Mouse (Mus musculus): Measurements from ENCODE around the gene D17Wsu92e. TPM values are rescaled to one million over a fixed set of nuclear protein-coding genes. Genes with fewer than 3 reads are reported as not detected.
A peak's percentile ranks its signal among the peaks of the same experiment; 100 is the strongest.

The D17Wsu92e gene
- total and polyA plus RNA-seq, 3 experiments = 112 to 151 (median 136) TPM

DNA sequence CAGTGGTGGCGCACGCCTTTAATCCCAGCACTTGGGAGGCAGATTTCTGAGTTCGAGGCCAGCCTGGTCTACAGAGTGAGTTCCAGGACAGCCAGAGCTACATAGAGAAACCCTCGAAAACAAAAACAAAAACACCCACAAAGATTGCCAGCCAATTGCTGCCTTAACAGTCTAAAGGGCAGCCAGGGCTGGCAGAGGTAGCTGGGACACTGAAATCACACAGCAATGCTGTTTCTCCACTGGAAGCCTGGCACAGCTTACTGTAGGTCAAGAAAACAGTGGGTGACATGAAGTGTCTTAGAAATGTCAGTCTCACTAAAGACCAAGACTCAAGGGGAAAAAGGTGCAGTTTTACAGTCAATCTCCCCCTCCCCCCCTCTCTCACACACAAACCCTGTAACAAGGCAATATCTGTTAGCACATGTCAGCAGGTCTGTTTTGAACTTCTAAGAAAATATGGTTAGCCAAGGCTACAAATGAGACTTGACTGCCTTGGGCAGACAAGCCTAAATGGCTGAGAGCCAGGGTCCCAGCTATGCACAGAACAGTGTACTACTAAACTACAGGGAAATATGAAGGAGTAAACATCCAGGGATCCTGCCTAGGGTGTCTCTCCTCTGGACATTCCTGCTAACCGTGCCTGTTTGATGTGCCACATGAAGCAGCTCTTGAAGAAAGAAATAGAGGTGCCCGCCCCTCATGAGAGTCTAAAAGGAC is 31.8 kb downstream of the D17Wsu92e start:
- DNase-seq = no peak
- peaks cover 3% of the 10 kb centered on the region; the same call in 1 of the 2 replicates for H3K79me2 ChIP-seq (replicated peaks; ENCODE audit: control insufficient read depth, insufficient read depth, low read length)
- intact Hi-C loops (cut with DNase I) = no loop called here

GRCm38 (mm10) chr17:27783567-27783966 is 36.9 kb downstream of the D17Wsu92e start:
- Histone ChIP-seq H3K27ac (no peak overlapping the region), H3K79me2 (replicated peaks; ENCODE audit: control insufficient read depth, insufficient read depth, low read length) (peaks cover 3% of the 10 kb centered on the region; the same call in 1 of the 2 replicates), H3K36me3 (ENCODE audit: control insufficient read depth, insufficient read depth, low read length) (no peaks in the 10 kb centered on the region), H3K4me1 (ENCODE audit: control insufficient read depth, insufficient read depth, low read length) (peaks cover 3% of the 10 kb centered on the region), H3K4me3 (no peak overlapping the region), H3K27me3 (ENCODE audit: control insufficient read depth, insufficient read depth, low read length) (no peaks in the 10 kb centered on the region), H3K9ac (ENCODE audit: low read depth, low read length) (no peak overlapping the region)
- TF ChIP-seq POLR2A (IDR thresholded peaks at IDR 0.05; ENCODE audit: insufficient read depth, low read depth, low read length) (no peak), CTCF (IDR thresholded peaks at IDR 0.05) (0 out of 2 replicates have a peak, but pooled peaks have one; percentile 9)
- no peak for DNase-seq
- 75% methylated on average over 4 of the region's 4 CpGs for WGBS
- intact Hi-C loops (cut with DNase I) = no loop called here

More for the DNA sequence above, 31.8 kb downstream of the D17Wsu92e start:
- 90% methylated on average over 6 of the region's 6 CpGs for WGBS
- no peak for TF ChIP-seq EP300 (IDR thresholded peaks at IDR 0.05; ENCODE audit: insufficient read depth, low read depth, low read length)
- Histone ChIP-seq H3K9ac (ENCODE audit: low read depth, low read length) (no peak overlapping the region), H3K27ac (no peak overlapping the region), H3K4me1 (ENCODE audit: control insufficient read depth, insufficient read depth, low read length) (peaks cover 15% of the 10 kb centered on the region), H3K4me3 (no peak overlapping the region), H3K36me3 (ENCODE audit: control insufficient read depth, insufficient read depth, low read length) (no peaks in the 10 kb centered on the region), H3K27me3 (ENCODE audit: control insufficient read depth, insufficient read depth, low read length) (no peaks in the 10 kb centered on the region)

DNA sequence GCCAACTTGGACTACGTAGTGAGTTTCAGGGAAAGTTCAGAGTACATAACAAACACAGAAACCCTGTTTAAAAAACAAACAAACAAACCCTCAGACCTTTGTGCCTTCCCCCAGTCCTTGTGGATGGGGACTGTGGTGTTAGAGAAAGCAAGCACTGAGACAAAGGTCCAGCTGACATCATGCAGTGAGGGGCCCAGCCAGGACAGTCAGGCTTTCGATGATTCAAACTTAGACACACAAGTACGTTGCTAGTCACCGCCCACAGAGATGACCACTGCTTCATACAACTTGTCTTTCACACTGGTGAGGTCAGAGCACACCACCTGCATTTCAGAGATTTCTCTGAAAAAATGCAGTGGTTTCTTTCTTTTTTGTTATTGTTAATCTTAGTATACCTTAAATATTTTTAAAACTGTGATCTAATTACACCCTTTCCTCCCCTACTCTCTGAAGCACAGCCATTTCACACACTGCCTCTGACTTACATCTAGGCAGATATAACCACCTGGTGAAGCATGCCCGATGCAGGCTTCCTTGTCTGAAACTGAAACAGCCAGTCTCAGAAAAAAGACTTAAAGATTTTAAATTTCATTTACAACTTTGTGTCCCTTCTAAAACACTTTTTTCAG is 39.3 kb downstream of the D17Wsu92e start:
- WGBS = 54% methylated on average over 5 of the region's 5 CpGs
- TF ChIP-seq CTCF (IDR thresholded peaks at IDR 0.05) (no peak), EP300 (IDR thresholded peaks at IDR 0.05; ENCODE audit: insufficient read depth, low read depth, low read length) (no peak), POLR2A (IDR thresholded peaks at IDR 0.05; ENCODE audit: insufficient read depth, low read depth, low read length) (no peak)

DNA sequence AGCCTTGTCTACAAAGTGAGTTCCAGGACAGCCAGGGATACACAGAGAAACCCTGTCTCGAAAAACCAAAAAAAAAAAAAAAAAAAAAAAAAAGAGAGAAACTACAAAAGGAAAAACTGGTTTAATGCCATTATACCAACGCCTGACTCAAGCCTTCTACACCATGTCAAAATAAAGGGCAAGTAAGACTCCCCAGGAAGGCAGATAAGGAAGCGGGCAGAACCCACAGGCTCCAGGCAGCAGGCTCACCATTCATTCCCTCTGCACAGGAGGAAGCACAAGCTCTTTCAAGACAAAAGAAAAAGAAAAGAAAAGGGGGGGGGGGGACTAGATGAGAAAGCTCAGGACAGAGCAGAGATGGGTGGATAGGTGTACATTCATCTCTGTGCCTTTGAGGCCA is 40.7 kb downstream of the D17Wsu92e start:
- peaks cover 3% of the 10 kb centered on the region for H3K4me1 ChIP-seq (ENCODE audit: control insufficient read depth, insufficient read depth, low read length)
- H3K36me3 ChIP-seq (ENCODE audit: control insufficient read depth, insufficient read depth, low read length) = no peaks in the 10 kb centered on the region
- H3K79me2 ChIP-seq (replicated peaks; ENCODE audit: control insufficient read depth, insufficient read depth, low read length) = peaks cover 2% of the 10 kb centered on the region
- TF ChIP-seq CTCF (IDR thresholded peaks at IDR 0.05) (no peak), POLR2A (IDR thresholded peaks at IDR 0.05; ENCODE audit: insufficient read depth, low read depth, low read length) (no peak), EP300 (IDR thresholded peaks at IDR 0.05; ENCODE audit: insufficient read depth, low read depth, low read length) (no peak)
- 62% methylated on average over 3 of the region's 3 CpGs for WGBS
- H3K27me3 ChIP-seq (ENCODE audit: control insufficient read depth, insufficient read depth, low read length) = no peaks in the 10 kb centered on the region
- DNase-seq = no peak
- H3K4me3 ChIP-seq = no peak overlapping the region
- H3K9ac ChIP-seq (ENCODE audit: low read depth, low read length) = no peak overlapping the region
- intact Hi-C loops (cut with DNase I) = no loop called here
- H3K27ac ChIP-seq = no peak overlapping the region

More for the DNA sequence above, 39.3 kb downstream of the D17Wsu92e start:
- H3K27me3 ChIP-seq (ENCODE audit: control insufficient read depth, insufficient read depth, low read length) = no peaks in the 10 kb centered on the region
- H3K79me2 ChIP-seq (replicated peaks; ENCODE audit: control insufficient read depth, insufficient read depth, low read length) = peaks cover 2% of the 10 kb centered on the region
- H3K36me3 ChIP-seq (ENCODE audit: control insufficient read depth, insufficient read depth, low read length) = no peaks in the 10 kb centered on the region
- no peak overlapping the region for H3K9ac ChIP-seq (ENCODE audit: low read depth, low read length)
- H3K4me3 ChIP-seq = no peak overlapping the region
- no peak overlapping the region for H3K27ac ChIP-seq
- intact Hi-C loops (cut with DNase I) = no loop called here
- DNase-seq = no peak
- H3K4me1 ChIP-seq (ENCODE audit: control insufficient read depth, insufficient read depth, low read length) = peaks cover 3% of the 10 kb centered on the region

GRCm38 (mm10) chr17:27778671-27779355 is 41.6 kb downstream of the D17Wsu92e start:
- Histone ChIP-seq H3K36me3 (ENCODE audit: control insufficient read depth, insufficient read depth, low read length) (no peaks in the 10 kb centered on the region), H3K27ac (no peak overlapping the region), H3K4me1 (ENCODE audit: control insufficient read depth, insufficient read depth, low read length) (peaks cover 3% of the 10 kb centered on the region), H3K79me2 (replicated peaks; ENCODE audit: control insufficient read depth, insufficient read depth, low read length) (peaks cover 2% of the 10 kb centered on the region), H3K4me3 (no peak overlapping the region), H3K27me3 (ENCODE audit: control insufficient read depth, insufficient read depth, low read length) (no peaks in the 10 kb centered on the region), H3K9ac (ENCODE audit: low read depth, low read length) (no peak overlapping the region)
- TF ChIP-seq CTCF (IDR thresholded peaks at IDR 0.05) (no peak), EP300 (IDR thresholded peaks at IDR 0.05; ENCODE audit: insufficient read depth, low read depth, low read length) (no peak), POLR2A (IDR thresholded peaks at IDR 0.05; ENCODE audit: insufficient read depth, low read depth, low read length) (no peak)
- WGBS = 85% methylated on average over 9 of the region's 9 CpGs
- DNase-seq = no peak
- intact Hi-C loops (cut with DNase I) = no loop called here

- Histone ChIP-seq H3K79me2 (replicated peaks; ENCODE audit: control insufficient read depth, insufficient read depth, low read length) (peaks cover 2% of the 10 kb centered on the region), H3K27ac (no peak overlapping the region), H3K36me3 (ENCODE audit: control insufficient read depth, insufficient read depth, low read length) (no peaks in the 10 kb centered on the region), H3K4me3 (no peak overlapping the region), H3K9ac (ENCODE audit: low read depth, low read length) (no peak overlapping the region), H3K4me1 (ENCODE audit: control insufficient read depth, insufficient read depth, low read length) (peaks cover 3% of the 10 kb centered on the region), H3K27me3 (ENCODE audit: control insufficient read depth, insufficient read depth, low read length) (no peaks in the 10 kb centered on the region)
- 46% methylated on average over 6 of the region's 6 CpGs for WGBS
- DNase-seq = no peak
- intact Hi-C loops (cut with DNase I) = no loop called here
- TF ChIP-seq EP300 (IDR thresholded peaks at IDR 0.05; ENCODE audit: insufficient read depth, low read depth, low read length) = no peak
Observed at GRCm38 (mm10) chr17:27777823-27778222, 42.6 kb downstream of the D17Wsu92e start.
